13 mouse cellular contexts compared by ENCODE assay signal in genomic region chr3:134306507-134306906, GRCm38 (mm10).
DNase-seq lines count a peak whose midpoint lies in the region; ATAC-seq and TF ChIP-seq lines count a peak whose summit lies in the region.
"Had no signal": no experiment of that assay in that cellular context is flagged by ENCODE, and none has a peak within 500 bp of the region (broad histone marks: within the 10 kb centered on the region; RNA-seq: fewer than 3 reads in every experiment).

No protein-coding gene starts in this region.

- H3K4me1 ChIP-seq in forebrain, embryonic 11.5 days (replicated peaks; ENCODE audit: control insufficient read depth, insufficient read depth, low read length), result peaks cover 16% of the 10 kb centered on the region
- H3K4me1 ChIP-seq in hindbrain, postnatal 0 days (ENCODE audit: insufficient read depth, low read length), result no peaks in the 10 kb centered on the region; the same call in 1 of the 2 replicates
- peaks cover 40% of the 10 kb centered on the region for H3K4me1 ChIP-seq in midbrain, embryonic 16.5 days (ENCODE audit: control insufficient read depth, insufficient read depth, low read length)

- peak overlapping the region; percentile 75 for H3K27ac ChIP-seq in forebrain, embryonic 11.5 days (ENCODE audit: low read depth, low read length)
- no peak overlapping the region for H3K27ac ChIP-seq in hindbrain, postnatal 0 days
- H3K27ac ChIP-seq in midbrain, embryonic 16.5 days (ENCODE audit: low read length), result peak overlapping the region; percentile 26; the same call in 1 of the 2 replicates
- H3K27ac ChIP-seq: layer of hippocampus, adult 2 months had no signal

- H3K4me2 ChIP-seq in forebrain, embryonic 11.5 days (ENCODE audit: low read depth, low read length, severe bottlenecking), result peak overlapping the region; percentile 15; the same call in 1 of the 2 replicates
- no peak overlapping the region for H3K4me2 ChIP-seq in hindbrain, postnatal 0 days (ENCODE audit: low read depth, low read length)
- peak overlapping the region; percentile 6; the same call in 1 of the 2 replicates for H3K4me2 ChIP-seq in midbrain, embryonic 16.5 days (ENCODE audit: low read length)
- H3K4me2 ChIP-seq: heart, embryonic 12.5 days had no signal

- peak; percentile 20 for DNase-seq in embryo, embryonic 10 days (ENCODE audit: low spot score)
- DNase-seq in forebrain, embryonic 11.5 days (ENCODE audit: low spot score), result peak; percentile 56
- DNase-seq in hindbrain, postnatal 0 days (ENCODE audit: low spot score), result peak; percentile 25
- no peak for DNase-seq in gastrocnemius, postnatal 25 days
- DNase-seq: adrenal gland, postnatal 25 days; cerebellum, postnatal 10 days had no signal

- no peak overlapping the region for H3K4me3 ChIP-seq in forebrain, embryonic 11.5 days (ENCODE audit: low read depth, low read length)
- H3K4me3 ChIP-seq in hindbrain, postnatal 0 days (ENCODE audit: low read length), result no peak overlapping the region
- H3K4me3 ChIP-seq in midbrain, embryonic 16.5 days (ENCODE audit: low read depth, low read length), result no peak overlapping the region
- H3K4me3 ChIP-seq: heart, embryonic 12.5 days; layer of hippocampus, adult 2 months had no signal

- peak; percentile 59 for ATAC-seq in forebrain, embryonic 11.5 days (replicated peaks; ENCODE audit: low FRiP score)
- no peak for ATAC-seq in hindbrain, postnatal 0 days
- peak; percentile 15; the same call in 1 of the 2 replicates for ATAC-seq in midbrain, embryonic 16.5 days
- no peak for ATAC-seq in erythroid progenitor cell, adult 5-6 weeks (replicated peaks; ENCODE audit: low FRiP score, poor library complexity, severe bottlenecking)
- ATAC-seq in activated CD4-positive, CD25-positive, alpha-beta regulatory T cell, adult 4 months, result no peak
- ATAC-seq: CD4-positive, CD25-positive, alpha-beta regulatory T cell, adult 4 months; intestine, postnatal 0 days had no signal

- WGBS in forebrain, embryonic 11.5 days, result 13% methylated on average over 4 of the region's 4 CpGs
- 12% methylated on average over 4 of the region's 4 CpGs for WGBS in hindbrain, postnatal 0 days
- 8% methylated on average over 4 of the region's 4 CpGs for WGBS in midbrain, embryonic 16.5 days

- H3K36me3 ChIP-seq in forebrain, embryonic 11.5 days (ENCODE audit: control insufficient read depth, insufficient read depth, low read length), result no peaks in the 10 kb centered on the region
- H3K36me3 ChIP-seq in hindbrain, postnatal 0 days (ENCODE audit: insufficient read depth, low read length), result no peaks in the 10 kb centered on the region
- no peaks in the 10 kb centered on the region for H3K36me3 ChIP-seq in midbrain, embryonic 16.5 days (ENCODE audit: control insufficient read depth, insufficient read depth, low read length)
- H3K36me3 ChIP-seq: heart, embryonic 12.5 days had no signal

- TF ChIP-seq CTCF in hindbrain, postnatal 0 days (IDR thresholded peaks at IDR 0.05; ENCODE audit: low read depth), result no peak

- H3K9ac ChIP-seq in forebrain, embryonic 11.5 days (ENCODE audit: low read length), result no peak overlapping the region
- H3K9ac ChIP-seq in hindbrain, postnatal 0 days (replicated peaks; ENCODE audit: low read length), result no peak overlapping the region
- H3K9ac ChIP-seq in midbrain, embryonic 16.5 days (ENCODE audit: low read depth, low read length), result no peak overlapping the region; the same call in 1 of the 2 replicates
- H3K9ac ChIP-seq: heart, embryonic 12.5 days had no signal

- no peaks in the 10 kb centered on the region for H3K27me3 ChIP-seq in forebrain, embryonic 11.5 days (ENCODE audit: control insufficient read depth, insufficient read depth, low read length)
- no peaks in the 10 kb centered on the region for H3K27me3 ChIP-seq in hindbrain, postnatal 0 days (ENCODE audit: insufficient read depth, low read length)
- no peaks in the 10 kb centered on the region for H3K27me3 ChIP-seq in midbrain, embryonic 16.5 days (ENCODE audit: control insufficient read depth, insufficient read depth, low read depth, low read length)
- H3K27me3 ChIP-seq: heart, embryonic 12.5 days had no signal

- no peaks in the 10 kb centered on the region for H3K9me3 ChIP-seq in forebrain, embryonic 11.5 days (ENCODE audit: control insufficient read depth, low read length)
- no peaks in the 10 kb centered on the region for H3K9me3 ChIP-seq in hindbrain, postnatal 0 days (ENCODE audit: low read length)
- H3K9me3 ChIP-seq in midbrain, embryonic 16.5 days (replicated peaks; ENCODE audit: control insufficient read depth, low read length, poor library complexity, severe bottlenecking), result no peaks in the 10 kb centered on the region
- H3K9me3 ChIP-seq: heart, embryonic 12.5 days had no signal

Comparison
In these comparisons a context has a peak if more than half of its experiments do, and no peak if none do; other contexts are left out.
1. ATAC-seq: peak in forebrain, embryonic 11.5 days (single experiment) and midbrain, embryonic 16.5 days (single experiment); none in hindbrain, postnatal 0 days (single experiment), erythroid progenitor cell, adult 5-6 weeks (single experiment) and activated CD4-positive, CD25-positive, alpha-beta regulatory T cell, adult 4 months (single experiment).